Mouse (Mus musculus): ENCODE measurements at regions not wholly inside any gene's neighbourhood (a gene's known extent, or its start where the extent isn't known, plus 50 kb on each side); places are given as distances from the start of the nearest gene placed in this dataset.
A peak's percentile ranks its signal among the peaks of the same experiment; 100 is the strongest.

GRCm38 (mm10) chr1:42232716-42233115, 462.9 kb upstream of the Pou3f3 start:
- no peak for DNase-seq (ENCODE audit: inconsistent ontology term)

GRCm38 (mm10) chr1:42233289-42233688, 462.3 kb upstream of the Pou3f3 start:
- DNase-seq (ENCODE audit: inconsistent ontology term), result no peak

- DNase-seq (ENCODE audit: inconsistent ontology term), result peak; percentile 93
These were observed 459.0 kb upstream of the Pou3f3 start for GRCm38 (mm10) chr1:42236466-42237010.

- DNase-seq (ENCODE audit: inconsistent ontology term), result no peak
These were observed 457.2 kb upstream of the Pou3f3 start for GRCm38 (mm10) chr1:42238408-42238807.

- DNase-seq (ENCODE audit: inconsistent ontology term), result no peak
These were observed 454.4 kb upstream of the Pou3f3 start for GRCm38 (mm10) chr1:42241172-42241571.

- no peak for DNase-seq (ENCODE audit: inconsistent ontology term)
These were observed 453.9 kb upstream of the Pou3f3 start for GRCm38 (mm10) chr1:42241601-42242220.

- DNase-seq (ENCODE audit: inconsistent ontology term), result no peak
These were observed 452.7 kb upstream of the Pou3f3 start for GRCm38 (mm10) chr1:42242586-42243457.

GRCm38 (mm10) chr1:42243458-42243855, 452.1 kb upstream of the Pou3f3 start:
- DNase-seq (ENCODE audit: inconsistent ontology term), result no peak

- DNase-seq (ENCODE audit: inconsistent ontology term), result no peak
These were observed 451.7 kb upstream of the Pou3f3 start for GRCm38 (mm10) chr1:42243878-42244277.

- no peak for DNase-seq (ENCODE audit: inconsistent ontology term)
These were observed 443.2 kb upstream of the Pou3f3 start for GRCm38 (mm10) chr1:42252386-42252785.

- no peak for DNase-seq (ENCODE audit: inconsistent ontology term)
These were observed 441.8 kb upstream of the Pou3f3 start for GRCm38 (mm10) chr1:42253786-42254185.

- no peak for DNase-seq (ENCODE audit: inconsistent ontology term)
These were observed 438.5 kb upstream of the Pou3f3 start for GRCm38 (mm10) chr1:42256911-42257595.

GRCm38 (mm10) chr1:42257801-42258593, 437.6 kb upstream of the Pou3f3 start:
- peak; percentile 33 for DNase-seq (ENCODE audit: inconsistent ontology term)

- DNase-seq (ENCODE audit: inconsistent ontology term), result no peak
These were observed 437.0 kb upstream of the Pou3f3 start for GRCm38 (mm10) chr1:42258594-42258910.

GRCm38 (mm10) chr1:42259216-42259977, 436.2 kb upstream of the Pou3f3 start:
- peak; percentile 76 for DNase-seq (ENCODE audit: inconsistent ontology term)

- DNase-seq (ENCODE audit: inconsistent ontology term), result peak; percentile 16
These were observed 435.3 kb upstream of the Pou3f3 start for GRCm38 (mm10) chr1:42260033-42260925.

GRCm38 (mm10) chr1:42261031-42261430, 434.5 kb upstream of the Pou3f3 start:
- DNase-seq (ENCODE audit: inconsistent ontology term), result no peak

- peak; percentile 37 for DNase-seq (ENCODE audit: inconsistent ontology term)
These were observed 433.8 kb upstream of the Pou3f3 start for GRCm38 (mm10) chr1:42261800-42262199.

GRCm38 (mm10) chr1:42262606-42263005, 433.0 kb upstream of the Pou3f3 start:
- no peak for DNase-seq (ENCODE audit: inconsistent ontology term)

GRCm38 (mm10) chr1:42277130-42277529, 418.4 kb upstream of the Pou3f3 start:
- no peak for DNase-seq (ENCODE audit: inconsistent ontology term)
